Mouse (Mus musculus) forebrain, embryonic 14.5 days (tissue): ENCODE measurements at regions not wholly inside any gene's neighbourhood (a gene's known extent, or its start where the extent isn't known, plus 50 kb on each side); places are given as distances from the start of the nearest gene placed in this dataset.

Source experiments
- ATAC-seq: fragments of 200-750 bp; cut with Nextera tagmentation; 2 replicates; pipeline ENCODE4 v1.8.0; 2017; ENCODE audit warnings: mild to moderate bottlenecking, moderate library complexity
- DNase-seq: peaks from one replicate; pipeline ENCODE4 v3.0.0-alpha.2; 2015; ENCODE audit warnings: low spot score
- H3K27ac ChIP-seq: fragments of 300-500 bp; sonication (generic); 2 replicates; pipeline ENCODE4 v1.5.1; 2014; ENCODE audit warnings: low read depth, mild to moderate bottlenecking, control low read depth, low read length, moderate library complexity
- H3K27me3 ChIP-seq: fragments of 300-500 bp; sonication (generic); replicated peaks from 2 replicates; pipeline ENCODE4 v1.6.1; 2014; ENCODE audit warnings: low read length, control low read depth, mixed read lengths; ENCODE audit not compliant: control insufficient read depth, insufficient read depth
- H3K36me3 ChIP-seq: fragments of 300-500 bp; sonication (generic); 2 replicates; pipeline ENCODE4 v1.6.1; 2014; ENCODE audit warnings: low read length, control low read depth; ENCODE audit not compliant: control insufficient read depth, insufficient read depth
- H3K4me1 ChIP-seq: fragments of 300-500 bp; sonication (generic); 2 replicates; pipeline ENCODE4 v1.6.1; 2014; ENCODE audit warnings: antibody characterized with exemption, low read length, control low read depth; ENCODE audit not compliant: control insufficient read depth, insufficient read depth
- H3K4me2 ChIP-seq: fragments of 300-500 bp; sonication (generic); 2 replicates; pipeline ENCODE4 v1.6.1; 2014; ENCODE audit warnings: mild to moderate bottlenecking, control low read depth, low read length
- H3K4me3 ChIP-seq: fragments of 300-500 bp; sonication (generic); 2 replicates; pipeline ENCODE4 v1.5.1; 2014; ENCODE audit warnings: low read depth, low read length, control low read depth
- H3K9ac ChIP-seq: fragments of 300-500 bp; sonication (generic); 2 replicates; pipeline ENCODE4 v1.6.1; 2014; ENCODE audit warnings: mild to moderate bottlenecking, low read length, control low read depth, moderate library complexity
- H3K9me3 ChIP-seq: fragments of 300-500 bp; sonication (generic); replicated peaks from 2 replicates; pipeline ENCODE4 v1.6.1; 2016; ENCODE audit warnings: low read length, control low read depth, mixed read lengths; ENCODE audit not compliant: control insufficient read depth
- WGBS: fragments of 180-500 bp; shearing (Covaris S2); extraction: QIAGEN DNeasy Blood & Tissue Kit; methylation state at CpG from one replicate; pipeline ENCODE4 v1.1.7; 2014; 5-methylcytosine and 5-hydroxymethylcytosine counted together

- Histone ChIP-seq H3K4me1 (no peaks in the 10 kb centered on the region), H3K36me3 (no peaks in the 10 kb centered on the region), H3K9ac (no peak overlapping the region), H3K4me3 (no peak overlapping the region), H3K27ac (no peak overlapping the region), H3K9me3 (no peaks in the 10 kb centered on the region), H3K4me2 (no peak overlapping the region), H3K27me3 (no peaks in the 10 kb centered on the region)
- ATAC-seq (peak; percentile 66; the same call in 1 of the 2 replicates), DNase-seq (peak; percentile 82)
- 79% methylated on average over 4 of the region's 4 CpGs for WGBS
Observed at GRCm38 (mm10) chr3:39592349-39593117, 705.8 kb downstream of the Fat4 start.

GRCm38 (mm10) chr3:39609937-39610336 is 723.2 kb downstream of the Fat4 start:
- Histone ChIP-seq H3K36me3 (no peaks in the 10 kb centered on the region), H3K27ac (no peak overlapping the region), H3K4me3 (no peak overlapping the region), H3K4me2 (no peak overlapping the region), H3K9me3 (no peaks in the 10 kb centered on the region), H3K27me3 (no peaks in the 10 kb centered on the region), H3K4me1 (no peaks in the 10 kb centered on the region), H3K9ac (no peak overlapping the region)
- peak; percentile 83 for DNase-seq
- WGBS: 58% methylated on average over 3 of the region's 3 CpGs
- peak; percentile 83; the same call in 1 of the 2 replicates for ATAC-seq

- Histone ChIP-seq H3K4me3 (no peak overlapping the region), H3K9ac (no peak overlapping the region), H3K9me3 (no peaks in the 10 kb centered on the region), H3K4me2 (no peak overlapping the region), H3K36me3 (no peaks in the 10 kb centered on the region), H3K27ac (no peak overlapping the region), H3K27me3 (no peaks in the 10 kb centered on the region), H3K4me1 (no peaks in the 10 kb centered on the region)
- ATAC-seq (no peak), DNase-seq (no peak)
- 76% methylated on average over 7 of the region's 7 CpGs for WGBS
Observed at GRCm38 (mm10) chr3:39612408-39612807, 725.7 kb downstream of the Fat4 start.

GRCm38 (mm10) chr3:39637924-39638323 is 751.2 kb downstream of the Fat4 start:
- peak; percentile 77 for ATAC-seq
- H3K4me3 ChIP-seq: no peak overlapping the region
- H3K4me2 ChIP-seq: no peak overlapping the region
- WGBS: 66% methylated on average over 5 of the region's 5 CpGs
- peak; percentile 59 for DNase-seq
- no peaks in the 10 kb centered on the region for H3K9me3 ChIP-seq
- H3K27me3 ChIP-seq: no peaks in the 10 kb centered on the region
- H3K36me3 ChIP-seq: no peaks in the 10 kb centered on the region
- H3K9ac ChIP-seq: no peak overlapping the region
- H3K27ac ChIP-seq: no peak overlapping the region
- H3K4me1 ChIP-seq: no peaks in the 10 kb centered on the region

- no peak overlapping the region for H3K9ac ChIP-seq
- H3K27ac ChIP-seq: no peak overlapping the region
- 58% methylated on average over 3 of the region's 3 CpGs for WGBS
- no peak overlapping the region for H3K4me3 ChIP-seq
- H3K27me3 ChIP-seq: no peaks in the 10 kb centered on the region
- no peaks in the 10 kb centered on the region for H3K4me1 ChIP-seq
- ATAC-seq (peak; percentile 54; the same call in 1 of the 2 replicates), DNase-seq (peak; percentile 73)
- no peak overlapping the region for H3K4me2 ChIP-seq
- H3K9me3 ChIP-seq: no peaks in the 10 kb centered on the region
- H3K36me3 ChIP-seq: no peaks in the 10 kb centered on the region
Observed at GRCm38 (mm10) chr3:39643194-39643593, 756.5 kb downstream of the Fat4 start.

GRCm38 (mm10) chr3:39666817-39667216 is 780.1 kb downstream of the Fat4 start:
- WGBS: 92% methylated on average over 3 of the region's 3 CpGs
- H3K9me3 ChIP-seq: no peaks in the 10 kb centered on the region
- ATAC-seq (no peak), DNase-seq (no peak)
- H3K4me3 ChIP-seq: no peak overlapping the region
- H3K27me3 ChIP-seq: no peaks in the 10 kb centered on the region
- H3K4me2 ChIP-seq: no peak overlapping the region
- H3K27ac ChIP-seq: no peak overlapping the region
- H3K36me3 ChIP-seq: no peaks in the 10 kb centered on the region
- H3K4me1 ChIP-seq: no peaks in the 10 kb centered on the region
- no peak overlapping the region for H3K9ac ChIP-seq

- Histone ChIP-seq H3K9ac (no peak overlapping the region), H3K36me3 (no peaks in the 10 kb centered on the region), H3K27ac (no peak overlapping the region), H3K4me1 (no peaks in the 10 kb centered on the region), H3K27me3 (no peaks in the 10 kb centered on the region), H3K4me3 (no peak overlapping the region), H3K9me3 (no peaks in the 10 kb centered on the region), H3K4me2 (no peak overlapping the region)
- no peak for ATAC-seq
- DNase-seq: no peak
- 85% methylated on average over 1 of the region's 1 CpGs for WGBS
Observed at GRCm38 (mm10) chr3:39669145-39669544, 782.4 kb downstream of the Fat4 start.

- peak; percentile 52; the same call in 1 of the 2 replicates for ATAC-seq
- Histone ChIP-seq H3K4me3 (no peak overlapping the region), H3K9me3 (no peaks in the 10 kb centered on the region), H3K4me2 (no peak overlapping the region), H3K27ac (no peak overlapping the region), H3K4me1 (no peaks in the 10 kb centered on the region), H3K36me3 (no peaks in the 10 kb centered on the region), H3K9ac (no peak overlapping the region), H3K27me3 (no peaks in the 10 kb centered on the region)
- 71% methylated on average over 7 of the region's 7 CpGs for WGBS
- DNase-seq: peak; percentile 45
Observed at GRCm38 (mm10) chr3:39673997-39674396, 787.3 kb downstream of the Fat4 start.

- 90% methylated on average over 10 of the region's 10 CpGs for WGBS
- H3K9me3 ChIP-seq: no peaks in the 10 kb centered on the region
- H3K4me1 ChIP-seq: no peaks in the 10 kb centered on the region
- ATAC-seq: no peak
- no peak overlapping the region for H3K27ac ChIP-seq
- H3K36me3 ChIP-seq: no peaks in the 10 kb centered on the region
- H3K4me2 ChIP-seq: no peak overlapping the region
- no peak for DNase-seq
- H3K4me3 ChIP-seq: no peak overlapping the region
- no peak overlapping the region for H3K9ac ChIP-seq
- no peaks in the 10 kb centered on the region for H3K27me3 ChIP-seq
Observed at GRCm38 (mm10) chr3:39674927-39675326, 788.2 kb downstream of the Fat4 start.
